Mouse (Mus musculus): ENCODE measurements around the gene Calcoco2. TPM values are rescaled to one million over a fixed set of nuclear protein-coding genes. Genes with fewer than 3 reads are reported as not detected.

The Calcoco2 gene
- total RNA-seq, 1 experiment from 2014 or later, result not detected

GRCm38 (mm10) chr11:96091073-96091472, 20.7 kb downstream of the Calcoco2 start:
- ATAC-seq (ENCODE audit: extremely low read depth, insufficient number of reproducible peaks, low FRiP score, poor library complexity, severe bottlenecking), result no peak

- no peak for ATAC-seq (ENCODE audit: extremely low read depth, insufficient number of reproducible peaks, low FRiP score, poor library complexity, severe bottlenecking)
These were observed 23.8 kb downstream of the Calcoco2 start for GRCm38 (mm10) chr11:96087981-96088380.

GRCm38 (mm10) chr11:96082682-96083081, 29.1 kb downstream of the Calcoco2 start:
- no peak for ATAC-seq (ENCODE audit: extremely low read depth, insufficient number of reproducible peaks, low FRiP score, poor library complexity, severe bottlenecking)

- no peak for ATAC-seq (ENCODE audit: extremely low read depth, insufficient number of reproducible peaks, low FRiP score, poor library complexity, severe bottlenecking)
These were observed 31.0 kb downstream of the Calcoco2 start for GRCm38 (mm10) chr11:96080736-96081135.

- no peak for ATAC-seq (ENCODE audit: extremely low read depth, insufficient number of reproducible peaks, low FRiP score, poor library complexity, severe bottlenecking)
These were observed 35.3 kb downstream of the Calcoco2 start for GRCm38 (mm10) chr11:96076221-96077105.

GRCm38 (mm10) chr11:96075509-96076220, 36.1 kb downstream of the Calcoco2 start, which contains the start of gene Atp5g1:
TSS of gene Atp5g1 (minus strand) at chr11:96075670.
- ATAC-seq (ENCODE audit: extremely low read depth, insufficient number of reproducible peaks, low FRiP score, poor library complexity, severe bottlenecking), result peak; percentile 92

- ATAC-seq (ENCODE audit: extremely low read depth, insufficient number of reproducible peaks, low FRiP score, poor library complexity, severe bottlenecking), result no peak
These were observed 36.6 kb downstream of the Calcoco2 start for GRCm38 (mm10) chr11:96075177-96075508.

- no peak for ATAC-seq (ENCODE audit: extremely low read depth, insufficient number of reproducible peaks, low FRiP score, poor library complexity, severe bottlenecking)
These were observed 37.2 kb downstream of the Calcoco2 start for GRCm38 (mm10) chr11:96074351-96075176.

GRCm38 (mm10) chr11:96073295-96073993, 38.3 kb downstream of the Calcoco2 start:
- ATAC-seq (ENCODE audit: extremely low read depth, insufficient number of reproducible peaks, low FRiP score, poor library complexity, severe bottlenecking), result no peak

- no peak for ATAC-seq (ENCODE audit: extremely low read depth, insufficient number of reproducible peaks, low FRiP score, poor library complexity, severe bottlenecking)
These were observed 40.8 kb downstream of the Calcoco2 start for GRCm38 (mm10) chr11:96071013-96071412.

- ATAC-seq (ENCODE audit: extremely low read depth, insufficient number of reproducible peaks, low FRiP score, poor library complexity, severe bottlenecking), result no peak
These were observed 41.4 kb downstream of the Calcoco2 start for GRCm38 (mm10) chr11:96070353-96070752.

- ATAC-seq (ENCODE audit: extremely low read depth, insufficient number of reproducible peaks, low FRiP score, poor library complexity, severe bottlenecking), result no peak
These were observed 43.5 kb downstream of the Calcoco2 start for GRCm38 (mm10) chr11:96068231-96068630.

GRCm38 (mm10) chr11:96065215-96065911, 46.4 kb downstream of the Calcoco2 start, which contains the start of gene Ube2z:
TSS of gene Ube2z (minus strand) at chr11:96065388.
- ATAC-seq (ENCODE audit: extremely low read depth, insufficient number of reproducible peaks, low FRiP score, poor library complexity, severe bottlenecking), result peak; percentile 95

GRCm38 (mm10) chr11:96064521-96065214, 47.1 kb downstream of the Calcoco2 start:
- peak; percentile 24; the same call in 1 of the 2 replicates for ATAC-seq (ENCODE audit: extremely low read depth, insufficient number of reproducible peaks, low FRiP score, poor library complexity, severe bottlenecking)

- no peak for ATAC-seq (ENCODE audit: extremely low read depth, insufficient number of reproducible peaks, low FRiP score, poor library complexity, severe bottlenecking)
These were observed 53.5 kb downstream of the Calcoco2 start for GRCm38 (mm10) chr11:96058309-96058708.

- no peak for ATAC-seq (ENCODE audit: extremely low read depth, insufficient number of reproducible peaks, low FRiP score, poor library complexity, severe bottlenecking)
These were observed 60.9 kb downstream of the Calcoco2 start for GRCm38 (mm10) chr11:96050854-96051253.

- no peak for ATAC-seq (ENCODE audit: extremely low read depth, insufficient number of reproducible peaks, low FRiP score, poor library complexity, severe bottlenecking)
These were observed 61.8 kb downstream of the Calcoco2 start for GRCm38 (mm10) chr11:96049939-96050338.
